Mouse (Mus musculus) heart, adult 2 months (tissue): ENCODE data around the gene Flot2.

Experiments
- CTCF ChIP-seq: fragments of 200-600 bp; IDR thresholded peaks from 2 replicates; pipeline ENCODE4 v1.8.1; 2022; ENCODE audit warnings: antibody characterized with exemption, mild to moderate bottlenecking, moderate library complexity
- EP300 ChIP-seq: fragments of 200-500 bp; IDR thresholded peaks from 2 replicates; pipeline ENCODE4 v1.6.1; 2011; ENCODE audit warnings: low read depth, low read length, control low read depth; ENCODE audit not compliant: insufficient read depth
- POLR2A ChIP-seq: fragments of 200-500 bp; IDR thresholded peaks from 2 replicates; pipeline ENCODE4 v1.6.1; 2011; ENCODE audit warnings: mild to moderate bottlenecking, low read depth, low read length, control low read depth; ENCODE audit not compliant: insufficient read depth

DNA sequence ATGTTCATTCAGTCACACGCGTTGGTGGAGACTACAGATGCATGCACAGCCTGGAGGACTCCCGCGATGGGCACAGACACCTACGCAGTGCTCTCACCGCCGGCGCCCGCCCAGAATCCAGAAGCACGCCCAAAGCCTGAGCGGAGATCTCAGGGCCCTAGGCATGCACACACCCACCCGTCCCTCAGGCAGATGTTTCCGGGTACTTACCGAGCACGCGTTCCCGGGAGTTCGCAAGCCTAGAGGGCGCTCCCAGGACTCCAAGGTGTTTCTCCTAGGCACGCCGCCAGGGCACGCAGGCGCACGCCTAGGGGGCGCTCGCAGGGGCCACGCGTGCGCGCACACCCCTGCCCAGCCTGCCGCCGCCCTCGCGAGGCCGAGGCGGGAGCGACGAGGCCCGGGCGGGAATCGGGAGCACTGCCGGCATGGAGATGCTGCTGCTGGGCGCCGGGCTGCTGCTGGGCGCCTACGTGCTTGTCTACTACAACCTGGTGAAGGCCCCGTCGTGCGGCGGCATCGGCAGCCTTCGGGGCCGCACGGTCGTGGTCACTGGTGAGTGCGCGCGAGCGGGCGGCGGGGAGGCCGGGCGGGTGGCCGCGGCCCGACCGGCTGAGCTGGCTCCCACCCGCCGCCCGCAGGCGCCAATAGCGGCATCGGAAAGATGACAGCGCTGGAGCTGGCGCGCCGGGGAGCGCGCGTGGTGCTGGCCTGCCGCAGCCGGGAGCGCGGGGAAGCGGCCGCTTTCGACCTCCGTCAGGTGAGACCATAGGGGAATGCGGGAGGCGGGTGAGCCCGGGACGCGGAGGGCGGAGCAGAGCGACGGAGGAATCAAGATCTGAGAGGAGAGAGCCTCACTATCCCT lies 5.6 kb upstream of the Flot2 start, which contains the start of gene Dhrs13:
- TF ChIP-seq CTCF: no peak; the same call in 1 of the 2 replicates
- no peak for TF ChIP-seq POLR2A
- TF ChIP-seq EP300: peak; percentile 90
